Mouse (Mus musculus) CH12.LX (cell line): Measurements from ENCODE around the gene Ccdc97. TPM values are rescaled to one million over a fixed set of nuclear protein-coding genes. Genes with fewer than 3 reads are reported as not detected.

ENCODE experiments used
- DNase-seq: peaks from one replicate; pipeline ENCODE4 v3.0.0-alpha.2; 2013; ENCODE audit errors: extremely low read depth
- H3K27ac ChIP-seq: 2 replicates; pipeline ENCODE4 v1.5.1; 2012; ENCODE audit warnings: low read depth, mild to moderate bottlenecking, control low read depth, moderate library complexity; ENCODE audit not compliant: insufficient read depth
- H3K27me3 ChIP-seq: replicated peaks from 2 replicates; pipeline ENCODE3; 2012; ENCODE audit warnings: inconsistent platforms
- H3K36me3 ChIP-seq, 2 experiments: replicated peaks in 1 of 2; 2 replicates each; pipeline versions ENCODE3 to v1.6.1; 2012; ENCODE audit warnings: inconsistent platforms in 1 of 2, low read length in 1 of 2, mild to moderate bottlenecking in 1 of 2, mixed read lengths in 1 of 2, moderate library complexity in 1 of 2; ENCODE audit not compliant: control insufficient read depth in 1 of 2, insufficient read depth in 1 of 2
- H3K4me1 ChIP-seq, 2 experiments: 2 replicates each; pipeline ENCODE4 v1.6.1; 2012; ENCODE audit warnings: inconsistent platforms in 1 of 2, moderate library complexity in 1 of 2; ENCODE audit not compliant: insufficient read depth in 2 of 2, control insufficient read depth in 1 of 2
- H3K4me2 ChIP-seq: 2 replicates; pipeline ENCODE4 v1.6.1; 2012; ENCODE audit warnings: low read depth, mild to moderate bottlenecking, control low read depth; ENCODE audit not compliant: poor library complexity, insufficient read depth, severe bottlenecking
- H3K4me3 ChIP-seq, 3 experiments: fragments of 150-350 bp in 1 of 3; sonication (generic) in 1 of 3; replicated peaks in 1 of 3; 2 replicates each; pipeline versions ENCODE3 to v1.5.1; 2011 to 2012; ENCODE audit warnings: low read depth in 2 of 3, low read length in 2 of 3, mild to moderate bottlenecking in 2 of 3, moderate library complexity in 2 of 3, control low read depth in 1 of 3, improper control_type of control experiment in 1 of 3, inconsistent platforms in 1 of 3, mixed read lengths in 1 of 3; ENCODE audit not compliant: poor library complexity in 1 of 3
- H3K79me2 ChIP-seq: replicated peaks from 2 replicates; pipeline ENCODE4 v1.6.1; 2012; ENCODE audit warnings: mild to moderate bottlenecking, moderate library complexity; ENCODE audit not compliant: control insufficient read depth, poor library complexity, insufficient read depth, severe bottlenecking; ENCODE audit errors: extremely low read depth
- H3K9ac ChIP-seq: 2 replicates; pipeline ENCODE4 v1.6.1; 2012; ENCODE audit warnings: low read depth, mild to moderate bottlenecking, control low read depth, moderate library complexity; ENCODE audit not compliant: insufficient read depth
- H3K9me3 ChIP-seq: replicated peaks from 2 replicates; pipeline ENCODE3; 2012; ENCODE audit warnings: low read length, inconsistent platforms, mixed read lengths
- CTCF ChIP-seq, 2 experiments: IDR thresholded peaks in 1 of 2; conservative IDR thresholded peaks in 1 of 2; 2 replicates each; pipeline ENCODE4 v1.5.1; 2011 to 2012; ENCODE audit warnings: low read depth in 2 of 2, low read length in 2 of 2, improper control_type of control experiment in 1 of 2, inconsistent platforms in 1 of 2, mild to moderate bottlenecking in 1 of 2, moderate library complexity in 1 of 2
- EP300 ChIP-seq: IDR thresholded peaks from 2 replicates; pipeline ENCODE4 v1.6.1; 2011; ENCODE audit warnings: low read length, improper control_type of control experiment
- GABPA ChIP-seq: IDR thresholded peaks from 2 replicates; pipeline ENCODE4 v1.6.1; 2012; ENCODE audit warnings: low read depth, low read length, improper control_type of control experiment, inconsistent platforms; ENCODE audit not compliant: insufficient replicate concordance
- JUN ChIP-seq: IDR thresholded peaks from 2 replicates; pipeline ENCODE4 v1.6.1; 2011; ENCODE audit warnings: low read depth, mild to moderate bottlenecking, low read length, improper control_type of control experiment, moderate library complexity; ENCODE audit not compliant: insufficient read depth
- JUND ChIP-seq: conservative IDR thresholded peaks from 2 replicates; pipeline ENCODE4 v1.6.1; 2011; ENCODE audit warnings: low read depth, low read length, improper control_type of control experiment
- MEF2A ChIP-seq: IDR thresholded peaks from 2 replicates; pipeline ENCODE4 v1.6.1; 2014; ENCODE audit warnings: low read depth, mild to moderate bottlenecking, inconsistent platforms, low read length, improper control_type of control experiment, borderline replicate concordance
- NRF1 ChIP-seq: IDR thresholded peaks from 2 replicates; pipeline ENCODE4 v1.6.1; 2014; ENCODE audit warnings: low read depth, mild to moderate bottlenecking, inconsistent platforms, low read length, improper control_type of control experiment, moderate library complexity
- PAX5 ChIP-seq: IDR thresholded peaks from 2 replicates; pipeline ENCODE4 v1.6.1; 2012; ENCODE audit warnings: low read length, inconsistent platforms, mixed read lengths
- RAD21 ChIP-seq: IDR thresholded peaks from 2 replicates; pipeline ENCODE4 v1.6.1; 2011; ENCODE audit warnings: low read depth, mild to moderate bottlenecking, low read length, improper control_type of control experiment, moderate library complexity
- RCOR1 ChIP-seq: conservative IDR thresholded peaks from 2 replicates; pipeline ENCODE4 v1.6.1; 2012; ENCODE audit warnings: low read depth, mild to moderate bottlenecking, inconsistent platforms, low read length, improper control_type of control experiment
- SIN3A ChIP-seq: IDR thresholded peaks from 2 replicates; pipeline ENCODE4 v1.6.1; 2012; ENCODE audit warnings: low read length, improper control_type of control experiment, inconsistent platforms
- SMC3 ChIP-seq: IDR thresholded peaks from 2 replicates; pipeline ENCODE4 v1.6.1; 2011; ENCODE audit warnings: low read depth, low read length, improper control_type of control experiment
- TBP ChIP-seq: conservative IDR thresholded peaks from 2 replicates; pipeline ENCODE4 v1.6.1; 2011; ENCODE audit warnings: low read depth, low read length, improper control_type of control experiment
- ZNF384 ChIP-seq: IDR thresholded peaks from 2 replicates; pipeline ENCODE4 v1.6.1; 2012; ENCODE audit warnings: low read depth, low read length, improper control_type of control experiment, inconsistent platforms
- dilution Hi-C: fragments of 300-500 bp; cut with MboI; formaldehyde crosslinking; loops from 2 replicates; pipeline ENCODE4 v1.14.3; 2020; ENCODE audit warnings: low sequenced_read_pairs; ENCODE audit not compliant: extremely low pct_unique_long_range_greater_than_20kb, extremely low pct_ligation_motif_present
- in situ Hi-C: fragments of 300-500 bp; cut with MboI; formaldehyde crosslinking; loops from 3 replicates; pipeline ENCODE4 v1.14.3; 2019; ENCODE audit warnings: low sequenced_read_pairs, low pct_ligation_motif_present, low pct_unique_long_range_greater_than_20kb, mixed read lengths
- polyA plus RNA-seq: library from polyadenylated mRNA; unstranded; fragments of >175 nt; gene quantifications from 2 replicates; pipeline ENCODE4 v1.2.1, GENCODE M21; 2012; ENCODE audit warnings: low read depth; ENCODE audit not compliant: insufficient read length
- total RNA-seq, 2 experiments: library from RNA; depleted of rRNA; stranded (reverse); fragments of 300-350 nt in 1 of 2; fragments of >200 nt in 1 of 2; gene quantifications; 2 replicates each; pipeline ENCODE4 v1.2.3; 2012 to 2014

Ccdc97 gene
- total and polyA plus RNA-seq, 3 experiments: 5.7 to 44.8 (median 14.1) TPM

DNA sequence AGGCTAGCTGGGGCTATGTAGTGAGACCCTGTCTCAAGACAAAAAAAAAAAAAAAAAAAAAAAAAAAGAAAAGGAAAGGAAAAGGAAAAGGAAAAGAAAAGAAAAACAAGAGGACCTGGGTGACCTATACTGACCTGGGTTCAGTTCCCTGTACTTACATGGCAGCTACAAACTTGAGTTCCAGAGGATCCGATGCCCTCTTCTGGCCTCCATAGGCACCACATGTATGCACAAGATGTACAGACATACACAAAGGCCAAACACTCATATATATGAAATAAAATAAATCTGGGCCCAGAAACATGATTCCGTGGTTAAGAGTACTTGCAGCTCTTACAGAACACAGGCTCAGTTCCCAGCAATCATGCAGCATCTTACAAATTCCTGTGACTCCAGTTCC, 18.0 kb upstream of the Ccdc97 start:
- dilution Hi-C loops: no loop called here
- Histone ChIP-seq H3K27me3 (no peaks in the 10 kb centered on the region), H3K36me3 (peaks cover 79 to 96% of the 10 kb centered on the region in 2 experiments)

DNA sequence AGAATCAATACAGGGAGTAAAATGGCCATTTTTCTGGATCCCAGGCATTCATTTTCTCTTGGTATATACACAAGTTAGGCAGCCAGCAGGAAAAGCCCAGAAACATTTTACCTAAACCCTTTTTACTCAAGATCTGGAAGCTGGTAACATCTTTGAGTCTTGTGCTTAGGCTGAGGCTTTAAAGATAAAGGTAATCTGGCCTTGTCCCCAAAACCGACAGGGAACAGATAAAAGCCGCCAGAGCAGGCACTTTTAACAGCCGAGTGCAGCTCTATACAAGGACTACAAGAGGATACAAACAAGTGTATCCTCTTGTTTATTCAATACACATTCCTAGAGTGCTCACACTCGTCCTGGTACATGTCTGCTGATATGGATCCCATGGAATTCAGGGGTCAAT, 16.1 kb upstream of the Ccdc97 start:
- no peak overlapping the region for H3K27ac ChIP-seq
- TF ChIP-seq NRF1 (no peak), ZNF384 (no peak), EP300 (no peak), MEF2A (no peak), JUND (no peak), RAD21 (no peak)
- H3K79me2 ChIP-seq: peaks cover 11% of the 10 kb centered on the region
- dilution Hi-C loops (no loop called here), in situ Hi-C loops (no loop called here)
- H3K27me3 ChIP-seq: no peaks in the 10 kb centered on the region
- H3K4me1 ChIP-seq: no peaks in the 10 kb centered on the region
- no peak overlapping the region for H3K9ac ChIP-seq
- peaks cover 78 to 94% of the 10 kb centered on the region in 2 experiments for H3K36me3 ChIP-seq
- no peak overlapping the region for H3K4me3 ChIP-seq
- H3K9me3 ChIP-seq: no peaks in the 10 kb centered on the region
- no peak for DNase-seq
- H3K4me2 ChIP-seq: no peak overlapping the region

More for the DNA sequence above, 18.0 kb upstream of the Ccdc97 start:
- H3K79me2 ChIP-seq: peaks cover 12% of the 10 kb centered on the region
- H3K4me3 ChIP-seq: no peak overlapping the region
- in situ Hi-C loops: no loop called here
- no peak overlapping the region for H3K9ac ChIP-seq
- no peak overlapping the region for H3K4me2 ChIP-seq
- H3K4me1 ChIP-seq: no peaks in the 10 kb centered on the region
- no peak overlapping the region for H3K27ac ChIP-seq
- H3K9me3 ChIP-seq: no peaks in the 10 kb centered on the region
- DNase-seq: no peak
- TF ChIP-seq SMC3 (0 out of 2 replicates have a peak, but pooled peaks have one; percentile 7), CTCF (conservative IDR thresholded peaks at IDR 0.05 in 1 of 2, IDR thresholded peaks at IDR 0.05 in 1 of 2; ENCODE audit: low read depth in 2 of 2, low read length in 2 of 2) (peak in 1 of 2 experiments; percentile 31; a peak in 2 of 4 replicates), PAX5 (no peak), TBP (no peak), JUN (no peak), RCOR1 (no peak)

DNA sequence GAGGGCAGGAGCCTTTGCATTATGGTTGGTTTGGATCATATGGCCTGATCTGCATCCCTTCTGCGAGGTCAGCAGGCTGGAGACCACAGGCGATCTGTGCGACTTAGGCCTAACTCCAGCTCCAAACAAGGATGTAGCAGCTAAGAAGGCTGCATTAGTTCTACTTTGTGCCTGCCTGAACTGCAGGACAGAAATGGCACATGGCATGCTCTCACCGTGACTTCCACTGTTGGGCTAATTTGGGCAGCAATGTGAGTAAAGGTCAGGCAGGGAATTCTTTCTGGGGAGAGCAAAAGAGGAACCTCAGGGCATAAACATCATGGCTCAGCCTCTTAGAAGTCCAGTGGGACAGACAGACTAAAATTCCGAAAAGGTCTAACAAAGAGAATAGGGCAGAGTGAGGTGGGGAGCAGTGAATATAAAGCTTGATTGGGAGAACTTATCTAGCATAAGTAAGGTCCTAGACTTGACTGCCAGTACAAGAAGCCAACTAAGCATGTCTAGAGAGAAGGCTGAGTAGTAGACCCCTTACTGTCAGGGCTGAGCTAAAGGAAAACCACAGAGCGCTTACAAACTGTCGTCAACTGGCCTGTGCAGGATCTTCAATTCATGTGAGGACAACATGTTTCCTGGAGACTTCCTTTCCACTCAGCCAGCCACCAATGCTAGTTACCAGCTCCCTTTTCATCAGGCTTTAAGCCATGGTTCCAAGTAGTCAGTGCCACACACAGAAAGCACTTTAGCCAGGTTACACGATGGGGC, 12.6 kb upstream of the Ccdc97 start:
- in situ Hi-C loops: no loop called here
- Histone ChIP-seq H3K27ac (no peak overlapping the region), H3K36me3 (peaks cover 88 to 96% of the 10 kb centered on the region in 2 experiments), H3K4me1 (no peaks in the 10 kb centered on the region), H3K79me2 (peaks cover 4% of the 10 kb centered on the region; the same call in 1 of the 2 replicates), H3K9me3 (no peaks in the 10 kb centered on the region)
- dilution Hi-C loops: no loop called here
- TF ChIP-seq SIN3A (no peak), GABPA (no peak)
- TF ChIP-seq, all 38 proteins: peak for 0
- no peak overlapping the region for H3K4me2 ChIP-seq
- no peak overlapping the region for H3K4me3 ChIP-seq
- no peaks in the 10 kb centered on the region for H3K27me3 ChIP-seq
- DNase-seq: no peak
- H3K9ac ChIP-seq: no peak overlapping the region
